Mouse (Mus musculus) left cerebral cortex, postnatal 25 days (tissue): ENCODE measurements around the gene Il27. TPM values are rescaled to one million over a fixed set of nuclear protein-coding genes. Genes with fewer than 3 reads are reported as not detected.
"Not testable (repeated sequence)": the region's sequence is repeated elsewhere in the genome, so short reads cannot be mapped to it uniquely, and the experiment has no call there.

Experiments used
- DNase-seq, 2 experiments: peaks; one replicate each; pipeline ENCODE4 v3.0.0; 2022; ENCODE audit warnings: low spot score in 2 of 2, mixed read lengths in 1 of 2
- intact Hi-C: fragments of 180-260 bp; cut with DNase I; formaldehyde crosslinking; loops from one replicate; pipeline ENCODE4 v1.15.1; 2025
- total RNA-seq, 2 experiments: library from RNA; stranded (reverse); gene quantifications; 2 replicates each; pipeline ENCODE4 v1.2.3; 2021

The Il27 gene
- not detected for total RNA-seq

- intact Hi-C loops, result no loop called here
- no peak for DNase-seq
These were observed at the start of gene Il27 for GRCm38 (mm10) chr7:126594862-126595561. Il27 (minus strand) TSS chr7:126594941.

- DNase-seq, result no peak
- intact Hi-C loops, result loop anchor here (2.0 kb wide), 1 partner anchor 48 kb away; no protein-coding TSS in a partner anchor
These were observed 49.6 kb upstream of the Il27 start for GRCm38 (mm10) chr7:126644345-126644744.

- DNase-seq, result peak; percentile 20 to 41
- intact Hi-C loops, result not testable (repeated sequence)
These were observed 48.5 kb upstream of the Il27 start for GRCm38 (mm10) chr7:126643244-126643617.

- intact Hi-C loops, result no loop called here
- no peak for DNase-seq
These were observed 48.0 kb upstream of the Il27 start for GRCm38 (mm10) chr7:126642545-126643243.

GRCm38 (mm10) chr7:126636733-126637520, 42.2 kb upstream of the Il27 start:
- intact Hi-C loops, result loop anchor here (2.0 kb wide), 1 partner anchor 48 kb away; no protein-coding TSS in a partner anchor
- peak; percentile 46 to 59 for DNase-seq

GRCm38 (mm10) chr7:126635375-126635774, 40.6 kb upstream of the Il27 start:
- DNase-seq, result no peak
- intact Hi-C loops, result no loop called here

GRCm38 (mm10) chr7:126632478-126632877, 37.7 kb upstream of the Il27 start:
- intact Hi-C loops, result no loop called here
- no peak for DNase-seq

- intact Hi-C loops, result no loop called here
- no peak for DNase-seq
These were observed 36.2 kb upstream of the Il27 start, which contains the start of gene Nupr1 for GRCm38 (mm10) chr7:126630824-126631518. Nupr1 (minus strand) TSS chr7:126630861.

- DNase-seq, result no peak
- intact Hi-C loops, result no loop called here
These were observed 35.2 kb upstream of the Il27 start for GRCm38 (mm10) chr7:126629915-126630314.

- DNase-seq, result no peak
- intact Hi-C loops, result no loop called here
These were observed 33.4 kb upstream of the Il27 start for GRCm38 (mm10) chr7:126628111-126628510.

GRCm38 (mm10) chr7:126625807-126626600, 31.3 kb upstream of the Il27 start:
- DNase-seq, result no peak
- intact Hi-C loops, result no loop called here

GRCm38 (mm10) chr7:126625369-126625768, 30.6 kb upstream of the Il27 start:
- intact Hi-C loops, result no loop called here
- peak; percentile 34 to 52 for DNase-seq

- DNase-seq, result no peak
- intact Hi-C loops, result no loop called here
These were observed 30.0 kb upstream of the Il27 start for GRCm38 (mm10) chr7:126624774-126625173.

GRCm38 (mm10) chr7:126623381-126623780, 28.6 kb upstream of the Il27 start:
- no peak for DNase-seq
- intact Hi-C loops, result no loop called here

GRCm38 (mm10) chr7:126621452-126622359, 27.0 kb upstream of the Il27 start:
- intact Hi-C loops, result no loop called here
- DNase-seq, result no peak

GRCm38 (mm10) chr7:126619559-126620275, 25.0 kb upstream of the Il27 start:
- intact Hi-C loops, result no loop called here
- DNase-seq, result no peak

- intact Hi-C loops, result no loop called here
These were observed 22.0 kb upstream of the Il27 start for GRCm38 (mm10) chr7:126616707-126617106.

More at GRCm38 (mm10) chr7:126616707-126617106, 22.0 kb upstream of the Il27 start:
- no peak for DNase-seq
